Mouse (Mus musculus) neural tube, embryonic 12.5 days (tissue): ENCODE results near the gene C1qa. TPM values are rescaled to one million over a fixed set of nuclear protein-coding genes. Genes with fewer than 3 reads are reported as not detected.

Source experiments
- ATAC-seq: fragments of 200-750 bp; cut with Nextera tagmentation; 2 replicates; pipeline ENCODE4 v1.8.0; 2017; ENCODE audit warnings: low read depth, mild to moderate bottlenecking, moderate TSS enrichment, moderate library complexity; ENCODE audit not compliant: low FRiP score
- H3K27ac ChIP-seq: fragments of 300-500 bp; sonication (generic); 2 replicates; pipeline ENCODE4 v1.5.1; 2016
- H3K27me3 ChIP-seq: fragments of 300-500 bp; sonication (generic); replicated peaks from 2 replicates; pipeline ENCODE4 v1.6.1; 2016; ENCODE audit warnings: mild to moderate bottlenecking
- H3K36me3 ChIP-seq: fragments of 300-500 bp; sonication (generic); 2 replicates; pipeline ENCODE4 v1.6.1; 2016; ENCODE audit warnings: mild to moderate bottlenecking
- H3K4me1 ChIP-seq: fragments of 300-500 bp; sonication (generic); 2 replicates; pipeline ENCODE4 v1.6.1; 2016
- H3K4me2 ChIP-seq: fragments of 300-500 bp; sonication (generic); replicated peaks from 2 replicates; pipeline ENCODE4 v1.6.1; 2016; ENCODE audit warnings: mild to moderate bottlenecking
- H3K4me3 ChIP-seq: fragments of 300-500 bp; sonication (generic); 2 replicates; pipeline ENCODE4 v1.5.1; 2016
- H3K9ac ChIP-seq: fragments of 300-500 bp; sonication (generic); 2 replicates; pipeline ENCODE4 v1.6.1; 2016; ENCODE audit warnings: mild to moderate bottlenecking
- H3K9me3 ChIP-seq: fragments of 300-500 bp; sonication (generic); 2 replicates; pipeline ENCODE4 v1.6.1; 2016; ENCODE audit warnings: mild to moderate bottlenecking
- WGBS: fragments of 180-500 bp; shearing (Covaris S2); methylation state at CpG from one replicate; pipeline ENCODE4 v1.1.7; 2016; 5-methylcytosine and 5-hydroxymethylcytosine counted together
- polyA plus RNA-seq: library from polyadenylated mRNA; unstranded; fragments of >200 nt; fragmentation: Nextera tagmentation; extraction: Ambion mirVana; gene quantifications from 2 replicates; pipeline ENCODE4 v1.2.1, GENCODE M21; 2016

Gene C1qa
- polyA plus RNA-seq, 1 experiment from 2014 or later, result 21.0 TPM

- Histone ChIP-seq H3K4me2 (no peak overlapping the region), H3K9me3 (no peaks in the 10 kb centered on the region), H3K4me3 (no peak overlapping the region), H3K36me3 (no peaks in the 10 kb centered on the region), H3K27ac (no peak overlapping the region), H3K27me3 (no peaks in the 10 kb centered on the region), H3K9ac (no peak overlapping the region), H3K4me1 (peaks cover 9% of the 10 kb centered on the region)
- 85% methylated on average over 3 of the region's 3 CpGs for WGBS
- no peak for ATAC-seq
Measured at GRCm38 (mm10) chr4:136919526-136919925, 20.9 kb upstream of the C1qa start.

- peaks cover 9% of the 10 kb centered on the region for H3K4me1 ChIP-seq
- no peak overlapping the region for H3K27ac ChIP-seq
- H3K9ac ChIP-seq, result no peak overlapping the region
- ATAC-seq, result no peak
- H3K4me2 ChIP-seq, result no peak overlapping the region
- no peaks in the 10 kb centered on the region for H3K27me3 ChIP-seq
- no peaks in the 10 kb centered on the region for H3K36me3 ChIP-seq
- 90% methylated on average over 8 of the region's 8 CpGs for WGBS
- no peaks in the 10 kb centered on the region for H3K9me3 ChIP-seq
- no peak overlapping the region for H3K4me3 ChIP-seq
Measured at GRCm38 (mm10) chr4:136918834-136919233, 20.2 kb upstream of the C1qa start.

DNA sequence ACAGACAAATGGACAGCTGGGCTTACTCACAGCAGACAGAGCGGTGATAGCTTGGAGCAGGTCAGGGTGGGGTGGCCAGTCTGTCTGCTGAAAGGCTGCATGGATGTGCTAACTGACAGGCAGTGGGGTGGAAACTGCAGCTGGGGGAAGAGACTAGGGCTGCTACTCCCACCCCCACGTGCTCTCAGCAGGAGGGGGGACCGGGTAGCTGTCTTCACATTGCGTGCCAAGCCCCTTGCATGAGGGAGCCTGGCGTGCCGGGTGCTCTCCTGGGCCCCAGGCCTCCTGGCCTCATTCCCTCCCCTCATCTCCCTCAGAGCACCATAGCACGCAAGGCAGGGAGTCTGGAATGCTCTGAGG is 18.5 kb upstream of the C1qa start:
- peak overlapping the region; percentile 6; the same call in 1 of the 2 replicates for H3K4me2 ChIP-seq
- no peak for ATAC-seq
- H3K36me3 ChIP-seq, result no peaks in the 10 kb centered on the region
- no peaks in the 10 kb centered on the region for H3K9me3 ChIP-seq
- no peak overlapping the region for H3K4me3 ChIP-seq
- 0 out of 2 replicates have a peak, but pooled peaks cover 1% of the 10 kb centered on the region for H3K27me3 ChIP-seq
- no peak overlapping the region for H3K9ac ChIP-seq
- H3K27ac ChIP-seq, result no peak overlapping the region
- WGBS, result 45% methylated on average over 7 of the region's 7 CpGs
- peaks cover 18% of the 10 kb centered on the region for H3K4me1 ChIP-seq

GRCm38 (mm10) chr4:136916359-136917164 is 18.0 kb upstream of the C1qa start:
- H3K4me1 ChIP-seq, result peaks cover 21% of the 10 kb centered on the region
- H3K9me3 ChIP-seq, result no peaks in the 10 kb centered on the region
- ATAC-seq, result no peak
- H3K4me3 ChIP-seq, result no peak overlapping the region
- WGBS, result 51% methylated on average over 20 of the region's 20 CpGs
- peak overlapping the region; percentile 6; the same call in 1 of the 2 replicates for H3K4me2 ChIP-seq
- no peak overlapping the region for H3K27ac ChIP-seq
- no peaks in the 10 kb centered on the region for H3K36me3 ChIP-seq
- H3K27me3 ChIP-seq, result 0 out of 2 replicates have a peak, but pooled peaks cover 3% of the 10 kb centered on the region
- H3K9ac ChIP-seq, result no peak overlapping the region

- H3K27me3 ChIP-seq, result peaks cover 12% of the 10 kb centered on the region; the same call in 1 of the 2 replicates
- 10% methylated on average over 9 of the region's 9 CpGs for WGBS
- H3K4me3 ChIP-seq, result no peak overlapping the region
- peaks cover 30% of the 10 kb centered on the region for H3K4me1 ChIP-seq
- no peak overlapping the region for H3K27ac ChIP-seq
- H3K9ac ChIP-seq, result peak overlapping the region; percentile 0; the same call in 1 of the 2 replicates
- H3K4me2 ChIP-seq, result 0 out of 2 replicates have a peak overlapping the region, but pooled peaks have one; percentile 12
- ATAC-seq, result no peak
- no peaks in the 10 kb centered on the region for H3K36me3 ChIP-seq
- no peaks in the 10 kb centered on the region for H3K9me3 ChIP-seq
Measured at GRCm38 (mm10) chr4:136912841-136913240, 14.2 kb upstream of the C1qa start.

DNA sequence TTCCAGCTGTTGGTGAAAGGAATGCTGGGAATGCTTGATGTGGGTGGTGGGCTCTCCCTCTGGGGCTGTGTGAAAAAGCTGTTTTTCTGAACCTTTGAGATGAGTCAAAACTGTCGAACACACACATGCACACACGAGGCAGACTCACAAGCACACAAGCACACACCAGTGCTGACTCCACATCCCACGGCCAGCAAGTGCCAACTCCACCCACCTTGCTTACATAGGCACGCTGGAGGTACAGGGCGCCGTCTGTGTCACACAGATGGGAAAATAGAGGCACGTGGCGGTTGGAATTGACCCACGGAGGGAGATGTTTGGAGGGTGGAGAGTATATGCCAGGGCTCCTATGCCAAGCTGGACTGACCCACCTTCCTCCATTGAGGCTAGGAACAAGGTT is 13.2 kb upstream of the C1qa start:
- Histone ChIP-seq H3K4me2 (peak overlapping the region; percentile 48), H3K27me3 (peaks cover 14% of the 10 kb centered on the region), H3K4me3 (no peak overlapping the region), H3K4me1 (peaks cover 24% of the 10 kb centered on the region), H3K9ac (no peak overlapping the region), H3K27ac (no peak overlapping the region), H3K9me3 (no peaks in the 10 kb centered on the region), H3K36me3 (no peaks in the 10 kb centered on the region)
- no peak for ATAC-seq
- 42% methylated on average over 9 of the region's 9 CpGs for WGBS

DNA sequence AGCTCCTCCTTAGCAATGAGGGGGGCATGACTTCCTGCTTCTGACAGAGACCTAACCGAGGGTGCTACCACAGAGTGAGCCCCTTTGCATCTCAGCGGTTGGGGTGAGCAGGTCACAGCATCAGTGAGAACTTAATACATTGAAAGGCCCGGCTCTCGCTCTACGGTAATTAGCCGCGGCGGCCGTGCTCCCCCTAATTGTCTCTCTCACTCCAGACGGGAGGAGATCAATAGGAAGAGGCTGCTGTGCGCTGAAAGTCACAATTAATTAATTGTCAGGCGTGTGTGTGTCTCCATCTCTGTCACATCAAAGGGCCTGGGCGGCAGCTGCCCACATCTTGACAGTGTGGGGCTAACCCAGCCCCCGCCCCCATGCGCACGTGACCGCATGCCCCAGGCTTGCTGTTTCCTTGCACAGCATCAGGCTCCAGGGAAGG is 12.6 kb upstream of the C1qa start:
- Histone ChIP-seq H3K4me3 (no peak overlapping the region), H3K9me3 (no peaks in the 10 kb centered on the region), H3K4me1 (peaks cover 21% of the 10 kb centered on the region), H3K36me3 (no peaks in the 10 kb centered on the region), H3K4me2 (peak overlapping the region; percentile 48), H3K27me3 (peaks cover 20% of the 10 kb centered on the region), H3K9ac (no peak overlapping the region), H3K27ac (no peak overlapping the region)
- ATAC-seq, result peak; percentile 59
- under 1% methylated on average over 17 of the region's 17 CpGs for WGBS

- Histone ChIP-seq H3K36me3 (no peaks in the 10 kb centered on the region), H3K27me3 (peaks cover 45% of the 10 kb centered on the region), H3K4me3 (no peak overlapping the region), H3K4me2 (no peak overlapping the region), H3K9me3 (no peaks in the 10 kb centered on the region), H3K4me1 (peaks cover 31% of the 10 kb centered on the region), H3K9ac (no peak overlapping the region), H3K27ac (no peak overlapping the region)
- ATAC-seq, result no peak
Measured at GRCm38 (mm10) chr4:136907809-136908208, 9.2 kb upstream of the C1qa start.

- H3K4me2 ChIP-seq, result no peak overlapping the region
- no peak overlapping the region for H3K27ac ChIP-seq
- H3K27me3 ChIP-seq, result peaks cover 43% of the 10 kb centered on the region
- no peak for ATAC-seq
- no peaks in the 10 kb centered on the region for H3K9me3 ChIP-seq
- H3K9ac ChIP-seq, result no peak overlapping the region
- peaks cover 24% of the 10 kb centered on the region for H3K4me1 ChIP-seq
- H3K36me3 ChIP-seq, result no peaks in the 10 kb centered on the region
- no peak overlapping the region for H3K4me3 ChIP-seq
- WGBS, result 16% methylated on average over 7 of the region's 7 CpGs
Measured at GRCm38 (mm10) chr4:136907033-136907432, 8.4 kb upstream of the C1qa start.

- Histone ChIP-seq H3K4me2 (peak overlapping the region; percentile 40), H3K27ac (no peak overlapping the region), H3K9me3 (no peaks in the 10 kb centered on the region), H3K9ac (no peak overlapping the region), H3K4me1 (peaks cover 12% of the 10 kb centered on the region), H3K27me3 (peaks cover 41% of the 10 kb centered on the region), H3K36me3 (no peaks in the 10 kb centered on the region), H3K4me3 (no peak overlapping the region)
- WGBS, result 2% methylated on average over 23 of the region's 23 CpGs
- no peak for ATAC-seq
Measured at GRCm38 (mm10) chr4:136904767-136905539, 6.3 kb upstream of the C1qa start.

- Histone ChIP-seq H3K27me3 (peaks cover 34% of the 10 kb centered on the region), H3K9ac (no peak overlapping the region), H3K4me2 (no peak overlapping the region), H3K9me3 (no peaks in the 10 kb centered on the region), H3K4me1 (peaks cover 4% of the 10 kb centered on the region), H3K27ac (no peak overlapping the region), H3K36me3 (no peaks in the 10 kb centered on the region), H3K4me3 (no peak overlapping the region)
- no peak for ATAC-seq
- WGBS, result 66% methylated on average over 7 of the region's 7 CpGs
Measured at GRCm38 (mm10) chr4:136899154-136899553, 551 bp upstream of the C1qa start.

DNA sequence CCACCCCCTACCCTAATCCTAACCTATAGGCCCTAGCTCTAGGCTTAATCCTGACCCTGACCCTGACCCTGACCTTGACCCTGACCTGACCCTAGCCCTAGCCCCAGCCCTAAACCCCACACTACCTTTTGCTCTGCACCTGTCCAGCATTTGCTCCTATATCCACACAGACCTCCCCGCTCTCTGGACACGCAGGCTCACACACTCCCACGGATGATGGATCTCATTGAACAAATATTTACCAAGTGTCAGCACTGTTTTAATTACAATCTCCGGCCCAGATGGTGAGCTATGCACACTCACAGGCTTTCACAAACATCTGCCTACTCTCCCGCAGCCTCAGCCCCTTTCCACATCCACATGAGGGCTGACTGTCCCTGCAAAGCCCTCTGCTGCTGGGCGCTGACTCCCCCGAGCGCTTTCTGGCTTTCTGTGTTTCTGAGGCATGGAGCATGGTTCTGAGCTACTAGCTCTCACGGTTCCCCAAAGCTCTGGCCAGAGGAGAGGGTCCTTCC is 462 bp downstream of the C1qa start:
- 61% methylated on average over 9 of the region's 9 CpGs for WGBS
- no peak overlapping the region for H3K4me2 ChIP-seq
- H3K36me3 ChIP-seq, result no peaks in the 10 kb centered on the region
- H3K9ac ChIP-seq, result no peak overlapping the region
- peaks cover 4% of the 10 kb centered on the region for H3K4me1 ChIP-seq
- H3K27ac ChIP-seq, result no peak overlapping the region
- no peak for ATAC-seq
- peaks cover 28% of the 10 kb centered on the region for H3K27me3 ChIP-seq
- H3K4me3 ChIP-seq, result no peak overlapping the region
- H3K9me3 ChIP-seq, result no peaks in the 10 kb centered on the region
